Mouse (Mus musculus) small intestine, adult 2 months (tissue): ENCODE results near the gene Dnajc28.

ENCODE experiments used
- CTCF ChIP-seq: fragments of 200-500 bp; IDR thresholded peaks from 2 replicates; pipeline ENCODE4 v1.5.1; 2012; ENCODE audit warnings: low read depth, mild to moderate bottlenecking, control low read depth, inconsistent platforms, low read length, moderate library complexity, mixed read lengths; ENCODE audit not compliant: insufficient replicate concordance, insufficient read length; ENCODE audit errors: extremely low read depth
- POLR2A ChIP-seq: fragments of 200-500 bp; IDR thresholded peaks from 2 replicates; pipeline ENCODE4 v1.6.1; 2012; ENCODE audit warnings: low read depth, mild to moderate bottlenecking, control low read depth, inconsistent platforms, low read length, moderate library complexity

- TF ChIP-seq POLR2A (no peak), CTCF (no peak)
Observed at GRCm38 (mm10) chr16:91629749-91630148, 10.9 kb upstream of the Dnajc28 start.
